Mouse (Mus musculus) adrenal gland, postnatal 0 days (tissue): ENCODE measurements around the gene Ccl8. TPM values are rescaled to one million over a fixed set of nuclear protein-coding genes. Genes with fewer than 3 reads are reported as not detected.

Source experiments
- polyA plus RNA-seq: library from polyadenylated mRNA; unstranded; fragments of >200 nt; fragmentation: Nextera tagmentation; extraction: Ambion mirVana; gene quantifications from 2 replicates; pipeline ENCODE4 v1.2.1, GENCODE M21; 2015

Gene Ccl8
- 0.48 and 2.7 TPM in 2 replicates for polyA plus RNA-seq

GRCm38 (mm10) chr11:82114885-82115284, at the start of gene Ccl8:
Ccl8 (plus strand) TSS chr11:82115185.

GRCm38 (mm10) chr11:82101529-82101928, 13.5 kb upstream of the Ccl8 start, which contains the start of gene Ccl12:
Ccl12 (plus strand) TSS chr11:82101845.

Other genes with a start within 250 kb of the Ccl8 start
- gene Asic2, start 146.7 kb upstream of the Ccl8 start, polyA plus RNA-seq, result 2.1 and 6.5 TPM in 2 replicates
- 8.3 and 14.3 TPM in 2 replicates for gene Ccl2, start 79.6 kb upstream of the Ccl8 start, polyA plus RNA-seq
- gene Gm17268, start 76.6 kb upstream of the Ccl8 start, polyA plus RNA-seq, result not detected in 2 replicates
- gene Ccl7, start 69.5 kb upstream of the Ccl8 start, polyA plus RNA-seq, result 2.5 and 3.2 TPM in 2 replicates
- gene Ccl11, start 57.4 kb upstream of the Ccl8 start, polyA plus RNA-seq, result 2.6 and 2.9 TPM in 2 replicates
- 4.9 and 6.8 TPM in 2 replicates for gene Ccl12, start 13.3 kb upstream of the Ccl8 start, polyA plus RNA-seq
- not detected in 2 replicates for gene Ccl1, start 190.5 kb downstream of the Ccl8 start, polyA plus RNA-seq